In the genomic region with DNA sequence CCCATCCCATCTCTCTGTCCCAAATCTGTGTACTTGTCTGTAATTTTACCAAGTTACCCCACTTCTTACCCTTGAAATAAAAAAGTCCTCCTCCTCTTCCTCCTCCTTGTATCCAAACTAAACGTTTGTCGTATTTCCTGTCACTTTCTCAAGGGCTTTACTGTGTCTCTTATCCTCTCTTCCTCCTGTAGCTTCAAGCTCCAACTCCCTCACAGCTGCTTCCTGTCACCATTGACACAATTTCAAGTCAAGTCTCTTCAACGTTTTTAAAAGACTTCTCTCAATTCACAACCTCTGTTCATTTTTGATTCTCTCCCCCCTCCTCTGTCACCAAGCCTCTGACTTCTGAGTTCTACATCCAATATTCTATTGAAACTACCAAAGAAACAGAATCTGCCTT, we compare ENCODE assay signal across 7 mouse cellular contexts. TPM values are rescaled to one million over a fixed set of nuclear protein-coding genes. Genes with fewer than 3 reads are reported as not detected.
DNase-seq lines count a peak whose midpoint lies in the region; ATAC-seq lines count a peak whose summit lies in the region.

Gene F13a1 (minus strand): TSS at position 119 of the 400 bp plus-strand sequence.

- H3K4me2 ChIP-seq in liver, embryonic 15.5 days: no peak within 1 kb of the TSS
- no peak within 1 kb of the TSS for H3K4me2 ChIP-seq in hindbrain, embryonic 16.5 days (ENCODE audit: low read length)
- H3K4me2 ChIP-seq in stomach, embryonic 16.5 days (ENCODE audit: low read depth, low read length): no peak within 1 kb of the TSS

- no peak within 1 kb of the TSS for H3K9ac ChIP-seq in liver, embryonic 15.5 days
- H3K9ac ChIP-seq in hindbrain, embryonic 16.5 days (ENCODE audit: low read depth, low read length): no peak within 1 kb of the TSS
- no peak within 1 kb of the TSS for H3K9ac ChIP-seq in stomach, embryonic 16.5 days (ENCODE audit: low read length)

- H3K27ac ChIP-seq in liver, embryonic 15.5 days (replicated peaks): 0 out of 2 replicates have a peak within 1 kb of the TSS, but pooled peaks have one; percentile 45
- no peak within 1 kb of the TSS for H3K27ac ChIP-seq in hindbrain, embryonic 16.5 days (ENCODE audit: low read depth, low read length)
- H3K27ac ChIP-seq in stomach, embryonic 16.5 days (ENCODE audit: low read length): no peak within 1 kb of the TSS

- H3K36me3 ChIP-seq in liver, embryonic 15.5 days (replicated peaks): no peaks in the 10 kb centered on the region
- H3K36me3 ChIP-seq in hindbrain, embryonic 16.5 days (ENCODE audit: control insufficient read depth, insufficient read depth, low read length): no peaks in the 10 kb centered on the region
- no peaks in the 10 kb centered on the region for H3K36me3 ChIP-seq in stomach, embryonic 16.5 days (ENCODE audit: control insufficient read depth, insufficient read depth, low read length)

- no peak within 1 kb of the TSS for H3K4me3 ChIP-seq in liver, embryonic 15.5 days (replicated peaks)
- no peak within 1 kb of the TSS for H3K4me3 ChIP-seq in hindbrain, embryonic 16.5 days (ENCODE audit: low read length)
- H3K4me3 ChIP-seq in stomach, embryonic 16.5 days (replicated peaks; ENCODE audit: low read length): no peak within 1 kb of the TSS

- WGBS in liver, embryonic 15.5 days (ENCODE audit: insufficient replicate concordance): 6% methylated on average over 3 of the region's 3 CpGs
- WGBS in hindbrain, embryonic 16.5 days: 80% methylated on average over 3 of the region's 3 CpGs
- WGBS in stomach, embryonic 16.5 days: 29% methylated on average over 3 of the region's 3 CpGs

- H3K9me3 ChIP-seq in liver, embryonic 15.5 days (replicated peaks): no peaks in the 10 kb centered on the region
- no peaks in the 10 kb centered on the region for H3K9me3 ChIP-seq in hindbrain, embryonic 16.5 days (ENCODE audit: control insufficient read depth, low read length)
- H3K9me3 ChIP-seq in stomach, embryonic 16.5 days (replicated peaks; ENCODE audit: control insufficient read depth, low read length): no peaks in the 10 kb centered on the region

- DNase-seq in liver: no peak
- no peak for DNase-seq in gonadal fat pad, adult 2 months (ENCODE audit: low read depth)
- DNase-seq in right cerebral cortex, postnatal 10 days (ENCODE audit: low spot score in 2 of 2): no peak
- DNase-seq in layer of hippocampus, adult 8-10 months (ENCODE audit: low spot score in 2 of 2): no peak

- no peak for ATAC-seq in liver, embryonic 15.5 days (ENCODE audit: insufficient read depth)
- ATAC-seq in hindbrain, embryonic 16.5 days: no peak
- ATAC-seq in stomach, embryonic 16.5 days (ENCODE audit: insufficient read depth, low FRiP score): no peak

- no peaks in the 10 kb centered on the region for H3K4me1 ChIP-seq in liver, embryonic 15.5 days (replicated peaks)
- H3K4me1 ChIP-seq in hindbrain, embryonic 16.5 days (ENCODE audit: control insufficient read depth, insufficient read depth, low read depth, low read length): no peaks in the 10 kb centered on the region
- H3K4me1 ChIP-seq in stomach, embryonic 16.5 days (ENCODE audit: control insufficient read depth, insufficient read depth, low read length): no peaks in the 10 kb centered on the region

- no peaks in the 10 kb centered on the region for H3K27me3 ChIP-seq in liver, embryonic 15.5 days
- no peaks in the 10 kb centered on the region for H3K27me3 ChIP-seq in hindbrain, embryonic 16.5 days (replicated peaks; ENCODE audit: control insufficient read depth, insufficient read depth, low read length)
- no peaks in the 10 kb centered on the region for H3K27me3 ChIP-seq in stomach, embryonic 16.5 days (ENCODE audit: control insufficient read depth, insufficient read depth, low read length)

RNA-seq across cellular contexts. Expression of gene F13a1, which starts in this region (rescaled TPM):
- 17.1 and 17.2 TPM in 2 replicates for polyA plus RNA-seq in liver, embryonic 15.5 days (2015; fragmentation: Nextera tagmentation; extraction: Ambion mirVana)
- polyA plus RNA-seq in gonadal fat pad, adult 2 months (2012; rRNA removed): 17.8 and 21.2 TPM in 2 replicates
- 13.9 and 22.0 TPM in 2 replicates for polyA plus RNA-seq in hindbrain, embryonic 16.5 days (2015; fragmentation: Nextera tagmentation; extraction: Ambion mirVana)
- polyA plus RNA-seq in stomach, embryonic 16.5 days (2015; fragmentation: Nextera tagmentation; extraction: Ambion mirVana): 40.7 TPM in 2 replicates
- 1 to 10 TPM; 2.6 to 3.2 (median 3.0) TPM for total RNA-seq in layer of hippocampus, adult 8-10 months (2022)
